Mouse (Mus musculus): ENCODE data around the gene Fndc5. TPM values are rescaled to one million over a fixed set of nuclear protein-coding genes. Genes with fewer than 3 reads are reported as not detected.

The Fndc5 gene
- polyA plus RNA-seq, 1 experiment from 2014 or later = 3.7 TPM

GRCm38 (mm10) chr4:129139642-129140041 is 2.8 kb downstream of the Fndc5 start:
- H3K4me1 ChIP-seq (ENCODE audit: control insufficient read depth, insufficient read depth, low read length) = 0 out of 2 replicates have a peak, but pooled peaks cover 6% of the 10 kb centered on the region
- peaks cover 20% of the 10 kb centered on the region; the same call in 1 of the 2 replicates for H3K27me3 ChIP-seq (ENCODE audit: control insufficient read depth, insufficient read depth, low read length)
- H3K4me3 ChIP-seq (ENCODE audit: low read depth, low read length) = no peak overlapping the region
- no peaks in the 10 kb centered on the region for H3K9me3 ChIP-seq (ENCODE audit: control insufficient read depth, low read length)
- DNase-seq (ENCODE audit: low spot score) (no peak), ATAC-seq (ENCODE audit: insufficient number of reproducible peaks, low FRiP score, low TSS enrichment, low read depth) (no peak)
- 0 out of 2 replicates have a peak overlapping the region, but pooled peaks have one; percentile 12 for H3K9ac ChIP-seq (ENCODE audit: low read length)
- 91% methylated on average over 5 of the region's 5 CpGs for WGBS
- H3K27ac ChIP-seq (replicated peaks; ENCODE audit: low read depth, low read length) = no peak overlapping the region
- no peaks in the 10 kb centered on the region for H3K36me3 ChIP-seq (ENCODE audit: control insufficient read depth, insufficient read depth, low read length)
- no peak overlapping the region for H3K4me2 ChIP-seq (ENCODE audit: low read depth, severe bottlenecking)

- Histone ChIP-seq H3K27me3 (ENCODE audit: control insufficient read depth, insufficient read depth, low read length) (peaks cover 16% of the 10 kb centered on the region; the same call in 1 of the 2 replicates), H3K36me3 (ENCODE audit: control insufficient read depth, insufficient read depth, low read length) (no peaks in the 10 kb centered on the region), H3K4me1 (ENCODE audit: control insufficient read depth, insufficient read depth, low read length) (0 out of 2 replicates have a peak, but pooled peaks cover 5% of the 10 kb centered on the region), H3K9me3 (ENCODE audit: control insufficient read depth, low read length) (no peaks in the 10 kb centered on the region), H3K9ac (ENCODE audit: low read length) (no peak overlapping the region), H3K27ac (replicated peaks; ENCODE audit: low read depth, low read length) (no peak overlapping the region), H3K4me3 (ENCODE audit: low read depth, low read length) (no peak overlapping the region), H3K4me2 (ENCODE audit: low read depth, severe bottlenecking) (no peak overlapping the region)
- 87% methylated on average over 4 of the region's 4 CpGs for WGBS
- DNase-seq (ENCODE audit: low spot score) (no peak), ATAC-seq (ENCODE audit: insufficient number of reproducible peaks, low FRiP score, low TSS enrichment, low read depth) (no peak)
Measured at GRCm38 (mm10) chr4:129140808-129141207, 4.0 kb downstream of the Fndc5 start.

GRCm38 (mm10) chr4:129141560-129142438 is 5.0 kb downstream of the Fndc5 start:
- ATAC-seq (ENCODE audit: insufficient number of reproducible peaks, low FRiP score, low TSS enrichment, low read depth) = no peak
- 84% methylated on average over 17 of the region's 17 CpGs for WGBS
- no peak for DNase-seq (ENCODE audit: low spot score)
- H3K4me1 ChIP-seq (ENCODE audit: control insufficient read depth, insufficient read depth, low read length) = 0 out of 2 replicates have a peak, but pooled peaks cover 2% of the 10 kb centered on the region
- H3K27ac ChIP-seq (replicated peaks; ENCODE audit: low read depth, low read length) = no peak overlapping the region
- no peaks in the 10 kb centered on the region for H3K36me3 ChIP-seq (ENCODE audit: control insufficient read depth, insufficient read depth, low read length)
- H3K9me3 ChIP-seq (ENCODE audit: control insufficient read depth, low read length) = no peaks in the 10 kb centered on the region
- no peak overlapping the region for H3K9ac ChIP-seq (ENCODE audit: low read length)
- peaks cover 9% of the 10 kb centered on the region; the same call in 1 of the 2 replicates for H3K27me3 ChIP-seq (ENCODE audit: control insufficient read depth, insufficient read depth, low read length)
- H3K4me3 ChIP-seq (ENCODE audit: low read depth, low read length) = no peak overlapping the region
- H3K4me2 ChIP-seq (ENCODE audit: low read depth, severe bottlenecking) = no peak overlapping the region

- H3K9ac ChIP-seq (ENCODE audit: low read length) = no peak overlapping the region
- H3K27ac ChIP-seq (replicated peaks; ENCODE audit: low read depth, low read length) = no peak overlapping the region
- no peak for ATAC-seq (ENCODE audit: insufficient number of reproducible peaks, low FRiP score, low TSS enrichment, low read depth)
- H3K9me3 ChIP-seq (ENCODE audit: control insufficient read depth, low read length) = no peaks in the 10 kb centered on the region
- H3K4me2 ChIP-seq (ENCODE audit: low read depth, severe bottlenecking) = no peak overlapping the region
- DNase-seq (ENCODE audit: low spot score) = no peak
- peaks cover 4% of the 10 kb centered on the region; the same call in 1 of the 2 replicates for H3K27me3 ChIP-seq (ENCODE audit: control insufficient read depth, insufficient read depth, low read length)
- H3K4me3 ChIP-seq (ENCODE audit: low read depth, low read length) = no peak overlapping the region
- H3K36me3 ChIP-seq (ENCODE audit: control insufficient read depth, insufficient read depth, low read length) = no peaks in the 10 kb centered on the region
- WGBS = 94% methylated on average over 11 of the region's 11 CpGs
- H3K4me1 ChIP-seq (ENCODE audit: control insufficient read depth, insufficient read depth, low read length) = no peaks in the 10 kb centered on the region
Measured at GRCm38 (mm10) chr4:129142439-129143045, 5.7 kb downstream of the Fndc5 start.

- H3K36me3 ChIP-seq (ENCODE audit: control insufficient read depth, insufficient read depth, low read length) = no peaks in the 10 kb centered on the region
- H3K27me3 ChIP-seq (ENCODE audit: control insufficient read depth, insufficient read depth, low read length) = no peaks in the 10 kb centered on the region; the same call in 1 of the 2 replicates
- H3K4me2 ChIP-seq (ENCODE audit: low read depth, severe bottlenecking) = no peak overlapping the region
- DNase-seq (ENCODE audit: low spot score) = no peak
- H3K9me3 ChIP-seq (ENCODE audit: control insufficient read depth, low read length) = no peaks in the 10 kb centered on the region
- H3K4me3 ChIP-seq (ENCODE audit: low read depth, low read length) = no peak overlapping the region
- ATAC-seq (ENCODE audit: insufficient number of reproducible peaks, low FRiP score, low TSS enrichment, low read depth) = no peak
- H3K4me1 ChIP-seq (ENCODE audit: control insufficient read depth, insufficient read depth, low read length) = no peaks in the 10 kb centered on the region
- 86% methylated on average over 5 of the region's 5 CpGs for WGBS
- H3K27ac ChIP-seq (replicated peaks; ENCODE audit: low read depth, low read length) = no peak overlapping the region
- no peak overlapping the region for H3K9ac ChIP-seq (ENCODE audit: low read length)
Measured at GRCm38 (mm10) chr4:129143509-129143908, 6.7 kb downstream of the Fndc5 start.

GRCm38 (mm10) chr4:129144401-129145367 is 7.9 kb downstream of the Fndc5 start:
- ATAC-seq (ENCODE audit: insufficient number of reproducible peaks, low FRiP score, low TSS enrichment, low read depth) (no peak), DNase-seq (ENCODE audit: low spot score) (no peak)
- Histone ChIP-seq H3K9ac (ENCODE audit: low read length) (no peak overlapping the region), H3K27ac (replicated peaks; ENCODE audit: low read depth, low read length) (no peak overlapping the region), H3K27me3 (ENCODE audit: control insufficient read depth, insufficient read depth, low read length) (no peaks in the 10 kb centered on the region), H3K4me1 (ENCODE audit: control insufficient read depth, insufficient read depth, low read length) (no peaks in the 10 kb centered on the region), H3K4me2 (ENCODE audit: low read depth, severe bottlenecking) (no peak overlapping the region), H3K4me3 (ENCODE audit: low read depth, low read length) (no peak overlapping the region), H3K9me3 (ENCODE audit: control insufficient read depth, low read length) (no peaks in the 10 kb centered on the region), H3K36me3 (ENCODE audit: control insufficient read depth, insufficient read depth, low read length) (peaks cover under 1% of the 10 kb centered on the region; the same call in 1 of the 2 replicates)
- 53% methylated on average over 16 of the region's 16 CpGs for WGBS

- WGBS = 74% methylated on average over 4 of the region's 4 CpGs
- Histone ChIP-seq H3K4me2 (ENCODE audit: low read depth, severe bottlenecking) (no peak overlapping the region), H3K27ac (replicated peaks; ENCODE audit: low read depth, low read length) (no peak overlapping the region), H3K36me3 (ENCODE audit: control insufficient read depth, insufficient read depth, low read length) (peaks cover 2% of the 10 kb centered on the region; the same call in 1 of the 2 replicates), H3K27me3 (ENCODE audit: control insufficient read depth, insufficient read depth, low read length) (no peaks in the 10 kb centered on the region), H3K4me3 (ENCODE audit: low read depth, low read length) (no peak overlapping the region), H3K9ac (ENCODE audit: low read length) (no peak overlapping the region), H3K4me1 (ENCODE audit: control insufficient read depth, insufficient read depth, low read length) (no peaks in the 10 kb centered on the region), H3K9me3 (ENCODE audit: control insufficient read depth, low read length) (no peaks in the 10 kb centered on the region)
- DNase-seq (ENCODE audit: low spot score) (no peak), ATAC-seq (ENCODE audit: insufficient number of reproducible peaks, low FRiP score, low TSS enrichment, low read depth) (no peak)
Measured at GRCm38 (mm10) chr4:129145411-129145810, 8.6 kb downstream of the Fndc5 start.

GRCm38 (mm10) chr4:129145943-129146342 is 9.1 kb downstream of the Fndc5 start:
- peaks cover 2% of the 10 kb centered on the region; the same call in 1 of the 2 replicates for H3K36me3 ChIP-seq (ENCODE audit: control insufficient read depth, insufficient read depth, low read length)
- ATAC-seq (ENCODE audit: insufficient number of reproducible peaks, low FRiP score, low TSS enrichment, low read depth) (no peak), DNase-seq (ENCODE audit: low spot score) (no peak)
- H3K4me3 ChIP-seq (ENCODE audit: low read depth, low read length) = no peak overlapping the region
- no peaks in the 10 kb centered on the region for H3K4me1 ChIP-seq (ENCODE audit: control insufficient read depth, insufficient read depth, low read length)
- WGBS = 80% methylated on average over 4 of the region's 4 CpGs
- H3K9ac ChIP-seq (ENCODE audit: low read length) = no peak overlapping the region
- H3K27ac ChIP-seq (replicated peaks; ENCODE audit: low read depth, low read length) = no peak overlapping the region
- no peak overlapping the region for H3K4me2 ChIP-seq (ENCODE audit: low read depth, severe bottlenecking)
- H3K27me3 ChIP-seq (ENCODE audit: control insufficient read depth, insufficient read depth, low read length) = no peaks in the 10 kb centered on the region
- no peaks in the 10 kb centered on the region for H3K9me3 ChIP-seq (ENCODE audit: control insufficient read depth, low read length)

Data from limb, embryonic 11.5 days (tissue).